Mouse (Mus musculus) G1E-ER4 (cell line): ENCODE data around the gene Colgalt2. TPM values are rescaled to one million over a fixed set of nuclear protein-coding genes. Genes with fewer than 3 reads are reported as not detected.

Experiments used
- GATA1 ChIP-seq: IDR thresholded peaks from one replicate; pipeline ENCODE4 v1.8.0; 2012; ENCODE audit warnings: low read length, inconsistent platforms
- polyA plus RNA-seq: library from polyadenylated mRNA; stranded (reverse); fragments of >175 nt; gene quantifications from 2 replicates; pipeline ENCODE4 v1.2.3, GENCODE M21; 2012

The Colgalt2 gene
- polyA plus RNA-seq, 1 experiment = not detected

DNA sequence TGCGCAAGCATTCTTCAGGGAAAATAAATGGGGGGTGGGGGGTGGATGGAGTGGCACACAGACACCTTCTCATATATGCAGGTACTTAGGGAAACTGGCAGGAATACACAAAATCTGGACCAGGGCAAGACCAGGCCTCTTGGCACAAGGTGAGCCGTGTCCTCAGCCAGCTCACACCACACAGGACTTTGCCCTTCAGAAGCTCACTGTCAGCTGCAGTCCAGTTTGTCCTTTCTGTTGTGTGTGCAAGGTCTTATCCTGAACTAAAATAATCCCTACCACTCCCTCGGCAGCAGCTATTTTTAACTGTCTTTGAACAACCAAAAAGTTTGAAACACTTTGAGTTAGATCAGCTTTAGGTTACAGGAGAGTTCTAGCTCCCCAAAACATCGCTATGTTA is 139.2 kb downstream of the Colgalt2 start:
- no peak for TF ChIP-seq GATA1

- TF ChIP-seq GATA1 = no peak
These were observed 140.8 kb downstream of the Colgalt2 start for GRCm38 (mm10) chr1:152540304-152540887.

- no peak for TF ChIP-seq GATA1
These were observed 143.2 kb downstream of the Colgalt2 start for GRCm38 (mm10) chr1:152542747-152543378.

- TF ChIP-seq GATA1 = no peak
These were observed 144.0 kb downstream of the Colgalt2 start for GRCm38 (mm10) chr1:152543449-152544159.

GRCm38 (mm10) chr1:152549061-152549738 is 149.6 kb downstream of the Colgalt2 start:
- no peak for TF ChIP-seq GATA1

DNA sequence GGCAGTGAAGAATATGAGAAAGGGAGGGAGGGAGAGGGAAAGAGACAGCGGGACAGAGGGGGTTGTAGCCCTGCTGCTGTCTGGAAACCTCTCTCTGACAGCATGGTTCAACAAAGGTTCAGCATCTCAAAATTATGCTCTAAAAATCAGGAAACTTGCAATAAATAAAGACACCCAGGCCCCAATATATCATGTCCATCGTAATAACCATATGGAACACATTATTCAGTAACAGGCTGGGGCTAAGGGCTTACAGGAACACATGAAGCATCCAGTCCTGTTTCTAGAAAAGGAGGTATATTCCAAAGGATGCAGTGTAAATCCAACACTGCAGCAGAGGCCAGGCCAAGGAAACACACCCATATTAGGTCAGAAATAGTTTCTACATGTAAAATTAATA is 150.9 kb downstream of the Colgalt2 start:
- TF ChIP-seq GATA1 = no peak

DNA sequence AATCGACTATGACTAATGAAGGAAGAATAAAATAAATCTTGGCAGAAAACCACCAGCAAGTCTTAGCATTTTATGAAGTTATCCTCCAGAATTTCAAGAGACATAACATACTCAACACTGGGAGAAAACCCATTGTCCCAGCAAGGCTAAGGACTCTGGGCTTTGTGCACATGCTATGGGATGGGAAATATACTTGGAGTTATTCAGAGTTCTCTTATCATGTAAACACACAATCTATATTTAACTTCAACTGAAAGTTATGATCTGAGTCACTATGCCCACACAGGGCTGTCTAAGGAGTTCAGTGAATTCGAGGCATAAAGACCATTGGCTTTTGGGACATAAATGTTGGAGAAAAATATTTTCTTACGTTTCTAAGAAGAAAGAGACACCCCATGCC is 151.3 kb downstream of the Colgalt2 start:
- TF ChIP-seq GATA1 = no peak

DNA sequence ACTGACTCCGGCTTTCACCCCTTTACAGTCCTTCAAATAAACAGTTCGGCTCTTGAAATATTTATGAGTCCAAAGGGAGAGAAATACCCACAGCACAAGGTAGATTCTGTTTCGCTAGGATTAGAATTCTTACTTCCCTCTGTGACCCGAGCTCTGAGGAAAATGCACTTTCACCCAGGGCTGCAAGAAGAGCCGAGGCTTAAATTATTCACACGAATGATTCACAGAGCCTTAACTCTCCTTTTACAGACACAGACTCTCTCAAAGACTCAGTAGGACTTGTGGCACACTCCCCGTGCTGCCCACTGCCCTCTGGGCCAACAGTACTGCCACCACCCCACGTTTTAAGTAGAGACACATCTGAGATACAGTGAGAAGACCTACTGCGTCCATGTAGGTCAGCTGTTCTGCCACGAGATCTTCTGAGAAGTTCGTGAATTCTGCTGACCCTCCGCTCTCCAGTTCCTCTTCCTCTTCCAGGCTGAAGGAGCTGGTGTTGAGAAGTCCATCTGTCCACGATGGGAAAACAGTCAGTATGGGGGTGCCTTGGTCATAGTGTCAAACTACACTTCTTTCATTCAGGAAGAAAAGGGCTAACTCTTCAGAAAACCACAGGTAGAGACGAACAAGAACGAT is 154.4 kb downstream of the Colgalt2 start:
- TF ChIP-seq GATA1 = no peak

DNA sequence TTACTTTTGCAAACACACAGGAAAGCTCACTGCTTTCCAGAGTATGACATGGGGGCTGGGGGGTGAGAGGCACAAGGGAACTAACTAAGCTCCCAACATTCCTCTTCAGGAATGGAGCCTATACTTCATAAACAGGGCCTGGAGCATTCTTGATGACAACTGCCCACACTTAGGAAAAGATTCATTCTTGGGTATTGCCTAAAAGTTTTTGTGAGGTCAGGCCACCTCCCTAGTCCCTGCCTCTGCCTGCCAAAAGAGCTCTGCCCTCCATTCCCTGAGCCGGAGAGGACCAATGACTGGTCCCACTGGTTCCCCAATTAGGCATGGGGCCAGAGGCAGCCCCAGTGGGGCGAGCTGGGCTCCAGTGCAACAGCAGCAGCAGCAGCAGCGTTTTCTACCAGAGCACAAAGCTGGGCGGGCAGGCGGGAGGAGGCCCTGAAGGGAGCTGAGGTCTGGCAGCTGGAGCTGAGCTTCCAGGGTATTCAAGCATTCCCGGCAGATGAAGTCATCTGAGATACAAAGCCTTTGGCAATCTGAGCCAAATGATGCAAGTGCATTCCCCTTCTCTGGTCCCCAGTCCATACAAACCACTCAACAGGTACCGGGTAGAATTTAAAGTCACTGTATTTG is 156.4 kb downstream of the Colgalt2 start:
- no peak for TF ChIP-seq GATA1

GRCm38 (mm10) chr1:152556576-152557281 is 157.1 kb downstream of the Colgalt2 start:
- no peak for TF ChIP-seq GATA1

Other genes with a start within 250 kb of the Colgalt2 start
- gene Tsen15, start 13.1 kb upstream of the Colgalt2 start, polyA plus RNA-seq = 146 and 152 TPM in 2 replicates